Mouse (Mus musculus) ovary, postnatal 10 days (tissue): Measurements from ENCODE around the gene Fgd6.

Source experiments
- DNase-seq: peaks from one replicate; pipeline ENCODE4 v3.0.0; 2022; ENCODE audit warnings: low spot score

The Fgd6 gene

DNA sequence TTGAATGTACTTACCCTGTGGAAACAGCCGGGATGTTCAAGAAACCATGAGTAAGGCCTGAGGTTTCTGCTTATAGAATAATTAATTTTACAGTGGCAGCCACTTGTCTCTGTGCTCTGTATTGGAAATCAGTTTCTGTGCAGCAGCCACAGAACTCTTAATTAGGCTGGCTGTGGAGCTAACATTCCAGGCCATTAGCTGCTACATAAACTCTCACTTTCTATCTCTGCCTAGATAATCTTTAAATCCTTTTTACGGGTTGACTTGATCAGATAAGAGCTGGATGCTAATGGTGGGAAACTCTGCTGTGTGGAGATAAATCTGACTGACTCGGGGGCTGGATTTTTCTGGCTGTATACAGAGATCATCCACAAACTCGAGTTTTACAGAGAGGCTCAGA lies 147.4 kb downstream of the Fgd6 start:
- DNase-seq = no peak
